Mouse (Mus musculus): ENCODE measurements around the gene Filip1.

Filip1 gene

DNA sequence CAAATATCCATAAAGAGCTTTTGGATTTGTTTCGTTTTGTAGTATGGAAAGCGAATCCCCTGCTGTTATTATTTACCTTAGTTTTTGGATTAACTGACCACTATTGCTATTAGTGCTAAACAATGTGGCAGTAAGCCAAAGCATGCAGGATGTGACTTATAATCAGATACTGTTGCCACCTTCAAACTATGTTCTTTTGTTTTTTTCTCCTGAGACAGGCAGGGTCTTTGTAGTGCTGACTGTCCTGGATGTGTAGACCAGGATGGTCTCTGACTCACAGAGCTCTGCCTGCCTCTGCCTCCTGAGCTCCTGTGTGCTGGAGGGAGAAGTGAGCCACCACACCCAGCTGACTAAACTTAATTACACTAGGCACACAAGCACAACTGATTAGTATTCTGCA is 33.4 kb downstream of the Filip1 start:
- no peak for DNase-seq

DNA sequence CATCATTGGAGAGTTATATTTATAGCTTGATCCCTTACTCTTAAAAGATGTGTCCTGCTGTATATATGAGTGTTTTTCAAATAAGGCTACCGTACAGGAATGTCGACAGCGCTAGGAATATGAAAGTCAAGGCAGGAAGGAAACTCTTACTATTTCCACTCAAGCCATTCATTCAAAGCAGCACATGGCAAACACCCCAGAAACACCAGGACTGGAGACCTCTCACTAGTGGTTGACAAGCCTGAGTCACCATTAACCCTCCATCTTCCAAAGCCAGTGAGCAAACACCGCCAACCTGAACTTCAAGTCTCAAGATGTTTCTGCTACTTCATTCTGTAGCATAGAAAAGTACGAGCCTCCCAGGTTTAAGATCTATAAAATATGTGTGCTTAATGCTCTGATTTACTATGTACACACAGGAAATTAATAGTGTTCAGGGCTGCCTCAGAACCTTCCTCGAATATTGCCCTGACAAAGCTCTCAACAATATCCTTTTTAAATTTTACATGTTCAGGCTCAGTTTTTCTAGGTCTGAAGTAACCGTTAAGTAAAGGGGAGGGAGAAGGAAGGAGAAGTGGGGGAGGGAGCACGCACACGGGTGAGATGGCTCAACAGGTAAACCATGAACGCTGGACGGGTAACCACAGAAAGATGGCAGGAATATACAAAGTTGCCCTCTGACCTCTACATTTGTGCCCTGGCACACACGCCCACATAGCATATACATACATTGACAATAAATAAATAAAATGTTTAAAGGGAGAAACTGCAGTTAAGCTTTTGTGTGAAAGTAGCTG is 34.2 kb downstream of the Filip1 start:
- DNase-seq = peak in 1 of 2 experiments; percentile 51

DNA sequence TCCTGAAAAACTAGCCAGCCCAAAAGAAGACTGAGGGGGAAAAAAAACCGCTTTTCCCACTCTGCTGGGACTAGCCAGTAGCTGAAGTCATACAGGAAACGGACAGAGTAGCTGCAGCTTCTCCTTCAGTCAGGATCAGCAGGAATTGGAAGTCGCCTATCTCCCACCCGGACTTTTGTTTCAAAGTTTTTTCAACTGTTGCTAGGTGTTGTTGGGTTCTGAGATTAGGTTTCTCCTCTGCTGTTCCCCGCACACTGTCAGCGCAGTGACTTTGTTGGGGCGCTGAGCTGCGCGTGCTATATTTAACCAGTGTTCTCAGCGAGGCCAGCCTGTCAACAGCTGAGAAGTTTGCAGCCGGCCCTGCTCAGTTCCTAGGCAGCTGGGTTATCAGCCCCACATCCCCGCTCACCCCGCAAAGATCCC is 35.1 kb downstream of the Filip1 start:
- DNase-seq = peak; percentile 69 to 74

DNA sequence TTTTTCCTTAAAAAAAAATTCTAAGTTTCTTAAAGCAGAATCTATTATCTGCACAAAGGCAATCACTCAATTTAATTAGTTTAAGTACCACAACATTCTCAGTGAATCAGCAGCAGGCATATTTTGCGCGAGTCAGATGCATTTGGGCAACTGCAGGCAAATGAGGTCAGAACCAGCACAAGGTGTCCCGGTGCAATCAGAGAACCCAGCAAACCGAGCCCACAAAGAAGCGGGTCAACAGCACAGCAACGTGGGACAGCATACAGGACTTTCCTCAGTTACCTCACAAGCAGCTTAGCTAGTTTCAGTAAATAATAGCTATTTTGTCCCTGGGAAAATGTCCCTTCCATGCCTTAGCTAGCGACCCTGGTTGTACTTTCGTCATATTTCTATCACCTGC is 35.9 kb downstream of the Filip1 start:
- no peak for DNase-seq

DNA sequence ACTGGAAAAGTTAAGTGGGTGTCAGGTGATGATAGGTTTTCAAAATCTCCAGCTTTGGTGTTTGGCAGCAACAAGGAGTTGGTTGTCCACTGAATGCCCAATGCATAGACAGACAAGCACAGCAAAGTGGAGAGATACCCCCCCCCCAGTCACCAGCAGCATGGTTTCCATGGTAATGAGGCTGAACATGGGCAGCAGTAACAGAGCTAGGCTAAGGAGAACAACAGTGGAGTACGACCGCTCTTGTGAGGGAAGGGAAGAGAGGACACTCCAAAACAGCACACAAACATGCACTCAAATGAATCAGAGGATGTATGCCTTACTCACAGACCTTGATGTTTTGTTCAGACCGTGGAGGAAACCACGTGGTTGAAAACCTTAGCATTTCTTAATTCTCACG is 37.5 kb downstream of the Filip1 start:
- DNase-seq = no peak

DNA sequence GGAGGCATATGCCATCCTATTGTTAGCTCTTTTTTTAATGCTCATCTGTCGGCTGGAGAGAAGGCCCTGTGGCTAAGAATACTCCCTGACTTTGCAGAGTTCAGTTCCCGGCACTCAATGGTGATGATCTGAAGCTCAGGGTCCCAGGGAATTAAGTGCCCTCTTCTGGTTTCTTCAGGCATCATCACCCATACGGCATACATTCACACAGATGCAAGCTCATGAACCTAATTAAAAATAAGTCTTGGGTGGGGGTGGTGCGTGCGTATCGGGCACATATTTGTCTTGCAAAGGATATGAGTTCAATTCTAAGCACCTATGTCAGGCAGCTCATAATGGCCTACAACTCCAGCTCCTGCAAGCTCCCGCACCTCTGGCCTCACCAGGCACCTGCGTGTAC is 39.1 kb downstream of the Filip1 start:
- no peak for DNase-seq

DNA sequence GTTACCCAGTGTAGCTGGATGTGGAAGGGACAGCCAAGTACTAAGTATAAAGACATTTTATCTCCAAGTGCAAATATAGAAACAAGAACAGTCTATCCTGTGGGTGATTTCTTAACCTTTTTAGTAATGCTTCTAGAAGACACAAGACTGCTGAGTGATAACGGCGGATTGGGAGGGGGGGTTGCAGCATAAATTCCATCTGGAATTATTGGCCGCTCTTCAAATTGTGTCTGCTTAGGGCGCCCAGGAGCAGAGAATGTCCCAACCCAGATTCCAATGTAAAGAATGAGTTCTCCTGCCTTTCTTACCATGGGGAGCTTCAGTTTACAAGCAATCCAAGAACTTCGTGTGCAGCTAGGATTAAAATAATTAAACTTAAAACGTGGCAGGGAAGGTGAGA is 39.9 kb downstream of the Filip1 start:
- no peak for DNase-seq

DNA sequence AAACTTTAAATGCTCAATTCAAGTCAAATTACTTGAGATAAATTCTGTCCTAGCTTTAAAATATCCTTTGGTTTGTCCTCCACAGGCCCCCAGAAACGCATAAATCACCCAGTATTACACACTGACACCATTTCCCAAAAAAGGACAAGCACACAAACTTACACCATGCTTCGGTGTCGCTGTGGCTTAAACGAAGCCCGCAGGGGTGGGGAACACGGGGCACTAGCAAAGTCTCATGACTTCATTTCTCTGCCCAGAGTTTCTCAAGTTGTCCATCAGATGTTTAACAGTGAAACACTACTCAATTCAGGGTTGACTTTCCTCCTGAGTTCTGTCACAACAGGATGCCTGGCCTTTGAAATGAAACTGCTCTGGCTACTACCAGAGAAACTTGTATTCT is 41.0 kb downstream of the Filip1 start:
- no peak for DNase-seq

DNA sequence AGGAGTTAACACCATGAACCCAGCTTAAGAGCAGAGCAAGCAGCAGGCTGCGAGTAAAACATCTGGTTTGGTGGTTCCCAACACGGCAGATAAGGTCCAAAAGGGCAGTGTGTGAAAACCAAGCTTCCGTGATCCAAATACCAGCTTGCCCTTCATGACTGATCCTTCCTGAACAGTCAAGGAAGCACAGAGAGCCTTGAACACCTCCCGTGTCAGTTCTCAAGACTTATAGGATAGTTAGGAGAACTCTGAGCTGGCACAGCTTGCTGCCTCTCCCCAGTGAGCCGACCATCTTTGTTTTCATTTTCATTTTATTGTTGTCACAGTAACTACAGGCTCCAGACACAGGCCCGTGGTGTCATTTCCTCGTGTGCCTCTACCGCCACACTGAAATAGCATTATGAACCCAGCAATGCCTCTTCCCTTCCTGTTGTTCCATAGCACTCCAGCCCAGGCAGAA is 42.0 kb downstream of the Filip1 start:
- DNase-seq = peak; percentile 35 to 36

DNA sequence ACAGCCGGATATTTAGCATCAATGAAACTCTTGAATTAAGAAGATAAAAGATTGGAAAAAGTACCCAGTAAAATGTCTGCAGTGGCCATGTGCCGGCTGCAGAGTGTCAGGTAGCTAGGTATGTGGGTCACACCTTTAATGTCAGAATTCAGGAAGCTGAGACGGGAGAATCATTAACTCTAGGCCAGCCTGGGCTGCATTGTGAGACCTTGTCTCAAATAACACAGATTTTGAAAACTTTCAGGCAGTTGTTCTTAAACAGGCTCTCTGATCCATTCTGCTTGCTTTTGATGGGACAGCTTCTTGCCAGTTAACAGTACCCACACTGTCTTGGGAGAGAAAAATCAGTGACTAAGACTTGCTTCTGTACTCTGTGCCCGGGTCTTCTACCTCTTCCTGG is 43.1 kb downstream of the Filip1 start:
- DNase-seq = no peak

DNA sequence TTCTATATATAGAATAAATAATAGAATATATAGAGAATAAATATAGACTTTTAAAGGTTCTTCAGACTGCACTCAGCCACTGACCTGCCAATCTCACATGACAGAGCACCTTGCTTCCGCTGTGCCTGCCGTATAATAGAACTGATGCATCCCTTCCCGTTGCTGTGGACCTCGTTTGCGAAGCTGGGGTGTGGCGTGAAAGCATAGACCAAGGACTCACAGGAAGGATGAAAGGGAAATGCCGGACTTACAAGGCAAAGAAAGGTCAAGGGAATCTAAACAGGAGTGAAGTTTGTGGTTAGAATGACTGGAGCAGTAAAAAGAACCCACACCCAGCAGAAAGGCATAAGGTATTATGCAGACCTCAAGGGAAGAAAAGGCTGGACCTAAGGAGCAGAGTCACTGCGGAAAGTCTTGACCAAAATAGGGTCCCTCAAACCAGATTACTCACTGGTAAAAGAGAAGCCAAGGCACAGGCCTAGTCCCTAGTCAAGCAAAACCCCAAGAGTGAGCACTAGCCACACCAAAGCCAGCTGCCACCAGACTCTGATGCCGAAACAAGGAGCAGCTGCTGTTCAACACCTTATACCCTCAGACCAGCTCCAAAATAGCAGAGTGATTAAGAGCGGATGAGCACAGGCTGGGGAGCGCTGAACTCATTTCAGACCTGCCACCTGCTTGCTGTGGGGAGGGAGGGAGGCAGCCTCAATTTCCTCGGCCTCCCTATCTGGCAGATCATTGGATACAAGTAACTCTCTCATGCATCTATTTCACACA is 45.8 kb downstream of the Filip1 start:
- no peak for DNase-seq

DNA sequence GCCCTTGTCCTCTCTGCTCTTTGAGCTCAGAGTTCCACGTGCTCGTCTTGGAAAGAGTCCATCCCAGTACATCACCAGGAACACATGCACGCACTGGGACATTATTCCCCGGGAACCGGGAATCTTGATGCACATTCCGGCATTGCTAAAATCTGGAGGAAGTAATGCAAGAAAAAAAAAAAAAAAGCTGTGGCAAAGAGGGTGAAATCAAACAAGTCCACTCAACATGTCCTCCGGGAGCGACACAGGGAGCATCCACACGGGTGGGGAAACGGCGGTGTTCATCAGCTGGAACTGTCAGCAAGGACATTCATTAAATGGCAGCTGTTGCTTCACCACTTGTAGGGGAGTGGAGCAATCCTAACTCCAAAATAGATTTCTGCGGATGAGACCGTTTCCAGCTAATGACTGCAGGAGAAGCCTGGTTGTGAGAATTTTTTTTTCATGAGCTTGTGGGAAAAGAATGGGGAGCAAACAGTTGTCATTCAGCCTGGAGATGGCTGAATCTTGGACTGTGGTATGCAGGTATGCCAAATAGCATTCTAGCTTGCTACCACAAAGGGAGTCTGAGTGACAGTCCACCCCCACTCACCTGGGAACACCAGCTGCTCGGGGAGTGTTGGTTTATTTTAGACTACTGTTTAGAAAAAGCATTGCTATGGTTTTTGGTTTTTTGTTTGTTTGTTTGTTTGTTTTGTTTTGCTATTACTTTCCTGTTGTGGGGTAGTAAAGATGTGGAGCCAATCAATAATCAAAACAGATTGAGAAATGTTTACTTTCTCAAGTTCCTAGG is 46.9 kb downstream of the Filip1 start:
- peak; percentile 47 to 57 for DNase-seq

DNA sequence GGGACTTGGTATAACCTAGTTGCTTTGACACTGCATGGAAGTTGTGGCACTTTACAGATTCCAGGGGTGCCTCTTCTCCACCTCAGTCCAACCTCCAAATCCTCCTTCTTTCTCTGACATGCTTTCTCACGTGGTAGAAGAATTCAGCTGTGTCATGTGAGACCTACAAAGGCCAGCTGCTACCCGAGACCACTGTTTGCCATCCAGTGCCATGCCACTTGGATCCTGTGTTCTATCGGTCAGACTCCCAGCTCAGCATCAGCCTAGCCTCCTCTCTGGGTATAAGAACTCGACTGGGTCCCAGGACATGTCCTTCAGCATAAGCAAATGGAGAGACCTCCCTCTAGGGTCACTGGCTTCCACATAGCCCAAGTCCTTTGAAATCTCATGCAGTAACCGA is 47.6 kb downstream of the Filip1 start:
- no peak for DNase-seq

DNA sequence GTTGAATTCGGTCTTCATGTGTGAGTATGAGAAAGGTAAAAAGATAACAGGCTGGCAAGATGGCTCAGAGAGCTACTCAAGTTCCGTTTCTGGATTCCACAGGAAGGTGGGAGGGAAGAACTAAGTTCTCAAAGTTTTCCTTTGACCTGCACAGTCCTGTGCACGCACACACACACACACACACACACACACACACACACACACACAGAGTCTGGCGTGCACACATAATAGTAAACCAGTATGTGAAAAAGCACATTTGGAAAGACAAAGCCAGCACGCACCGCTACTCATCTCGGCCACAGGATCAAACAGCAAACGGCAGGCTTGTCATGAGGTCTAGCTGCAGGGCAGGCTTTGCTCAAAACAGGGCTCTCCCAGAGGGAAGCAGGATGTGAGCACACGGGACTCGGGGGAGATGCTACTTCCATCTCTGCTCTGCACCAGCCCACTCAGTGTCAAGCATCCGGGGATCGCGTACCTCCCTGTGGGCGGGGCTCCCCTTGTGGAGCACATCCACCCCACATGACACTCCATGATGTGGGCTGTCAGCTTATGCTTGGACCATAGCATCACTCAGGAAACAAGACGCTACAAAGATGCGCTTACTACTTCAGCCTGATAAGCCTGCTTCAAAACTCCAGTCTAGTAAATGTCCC is 50.9 kb downstream of the Filip1 start:
- DNase-seq = peak; percentile 68 to 82

DNA sequence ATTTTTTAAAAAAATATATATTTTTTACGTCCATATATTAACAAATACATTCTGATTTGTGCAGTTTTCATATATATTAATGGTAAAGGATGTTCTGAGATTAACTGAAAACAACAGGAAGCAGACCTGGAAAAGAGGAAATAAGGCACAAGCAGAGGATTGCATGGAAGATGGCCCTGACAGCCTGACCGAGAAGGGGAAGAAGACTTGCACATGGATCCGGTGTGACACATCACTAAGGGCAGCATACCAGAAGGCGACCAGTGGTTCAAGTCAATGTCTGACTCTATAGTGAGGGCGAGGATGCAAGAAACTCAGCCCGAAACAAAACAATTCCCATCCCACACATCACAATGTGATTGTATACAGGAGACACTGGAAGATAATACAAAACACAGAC is 52.2 kb downstream of the Filip1 start:
- no peak for DNase-seq

DNA sequence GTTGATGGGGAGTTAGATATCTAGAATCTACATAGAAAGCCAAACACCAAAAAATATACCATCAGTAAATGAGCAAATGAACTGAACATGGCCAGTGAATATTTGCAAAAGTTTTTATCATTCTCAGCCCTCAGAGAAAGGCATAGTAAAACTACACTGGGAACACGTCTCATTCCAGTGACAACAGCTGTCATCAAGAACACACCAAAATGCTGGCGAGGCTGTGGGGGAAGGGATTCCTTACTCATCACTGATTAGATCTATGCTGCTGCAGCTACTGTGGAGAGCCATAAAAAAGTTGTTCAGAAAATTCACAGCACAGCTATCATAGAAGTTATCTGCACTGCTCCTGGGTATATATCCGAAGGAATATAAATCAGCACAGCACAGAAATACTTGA is 54.3 kb downstream of the Filip1 start:
- DNase-seq = no peak

DNA sequence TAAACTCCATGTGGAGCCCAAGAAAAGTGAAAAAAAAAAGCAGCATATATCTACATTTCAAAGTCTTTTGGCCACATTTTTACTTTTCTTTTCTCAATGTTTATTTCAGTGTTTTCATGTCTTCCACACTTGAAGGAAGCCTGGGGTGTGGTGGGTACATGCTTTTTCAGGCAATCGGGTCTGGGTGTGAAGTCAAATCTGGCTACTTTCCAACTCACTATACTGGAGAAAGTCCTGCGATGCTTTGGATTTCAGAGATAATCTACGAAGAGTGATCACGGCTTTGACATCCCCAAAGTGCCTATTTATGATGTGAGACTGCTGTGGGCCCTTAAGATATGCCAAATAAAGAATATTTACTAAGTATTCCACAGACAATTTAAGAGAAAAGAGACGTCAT is 57.7 kb downstream of the Filip1 start:
- DNase-seq = no peak

DNA sequence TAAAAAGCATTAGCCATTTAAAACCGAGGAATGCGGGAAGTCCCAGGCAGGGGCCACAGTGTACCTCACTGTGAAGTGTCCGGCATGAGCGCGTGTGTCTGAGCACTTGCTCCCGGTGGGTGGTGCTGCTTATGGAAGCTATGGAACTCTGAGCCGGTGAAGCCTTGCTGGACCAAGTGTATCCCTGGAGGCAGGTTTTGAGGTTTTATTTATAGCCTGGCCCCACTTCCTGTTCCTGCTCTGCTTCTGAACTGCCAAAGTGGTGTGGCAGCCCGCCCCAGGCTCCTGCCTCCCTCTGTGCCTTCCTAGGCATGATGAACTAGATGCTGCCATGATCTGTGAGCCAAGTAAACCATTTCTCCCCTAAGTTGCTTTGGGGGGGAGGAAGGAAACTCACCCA is 60.7 kb downstream of the Filip1 start:
- DNase-seq = no peak

DNA sequence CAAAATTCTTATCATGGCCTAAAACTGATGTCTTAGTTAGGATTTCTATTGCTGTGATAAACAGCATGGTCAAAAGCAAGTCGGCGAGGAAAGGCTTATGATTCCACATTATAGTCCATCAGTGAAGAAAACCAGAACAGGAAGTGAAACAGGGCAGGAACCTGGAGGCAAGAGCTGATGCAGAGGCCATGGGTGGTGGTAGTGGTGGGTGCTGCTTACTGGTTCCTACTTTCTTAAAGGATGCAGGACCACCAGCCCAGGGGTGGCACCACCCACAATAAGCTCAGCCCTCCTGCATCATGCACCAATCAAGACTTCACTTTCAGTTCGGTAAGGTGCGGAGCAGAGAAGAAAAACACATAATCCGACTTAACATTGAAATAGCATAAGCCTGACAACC is 61.3 kb downstream of the Filip1 start:
- DNase-seq = no peak

DNA sequence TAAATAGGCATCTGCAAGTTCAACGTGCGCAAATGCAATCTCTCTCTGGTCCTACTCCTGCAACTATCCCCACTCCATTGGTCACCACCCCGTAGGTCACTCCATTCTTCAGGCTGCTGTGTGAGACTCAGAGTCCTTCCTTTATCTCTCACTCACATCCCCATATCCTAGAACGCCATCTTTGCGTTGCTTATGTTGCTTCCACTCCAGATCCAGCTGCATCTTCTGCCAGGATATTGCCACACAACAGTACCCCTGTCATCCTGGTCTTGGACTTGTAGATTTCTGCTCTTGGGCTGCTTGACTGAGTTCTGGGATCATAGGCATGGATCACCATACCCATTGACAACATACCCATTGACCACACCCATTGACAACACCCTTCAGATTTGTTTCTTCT is 62.0 kb downstream of the Filip1 start:
- DNase-seq = no peak

DNA sequence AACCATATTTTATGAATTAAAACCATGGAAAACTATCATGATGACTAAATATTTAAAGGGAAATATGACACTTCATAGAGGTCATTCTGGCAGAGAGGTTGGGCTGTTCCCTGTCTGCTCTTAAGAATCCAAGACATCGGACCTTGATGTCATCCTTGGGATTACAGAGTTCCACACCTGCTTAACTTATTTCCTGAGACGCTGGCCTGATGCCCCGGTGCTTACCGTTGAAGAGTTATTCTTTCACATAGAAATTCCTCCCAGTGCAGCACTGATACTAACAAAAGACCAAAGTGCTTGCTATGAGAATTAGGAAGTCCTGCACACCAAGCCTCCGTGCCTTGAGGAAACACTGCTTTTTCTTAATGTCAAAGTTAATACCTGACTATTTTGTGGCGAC is 62.6 kb downstream of the Filip1 start:
- DNase-seq = no peak

DNA sequence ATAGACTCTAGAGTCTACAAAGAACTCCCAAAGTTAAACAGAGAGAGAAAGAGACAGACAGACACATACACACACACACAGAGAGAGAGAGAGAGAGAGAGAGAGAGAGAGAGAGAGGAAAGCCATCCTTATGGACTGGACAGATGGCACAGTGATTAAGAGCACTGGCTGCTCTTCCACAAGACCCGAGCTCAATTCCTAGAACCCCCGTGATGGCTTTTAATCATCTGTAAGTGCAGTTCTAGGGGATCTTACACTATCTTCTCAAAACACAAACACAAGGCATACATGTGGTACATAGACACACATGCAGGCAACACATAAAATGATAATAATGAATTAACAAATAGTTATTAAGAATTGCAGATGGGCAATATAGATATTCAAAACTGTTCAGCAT is 64.3 kb downstream of the Filip1 start:
- DNase-seq = no peak

DNA sequence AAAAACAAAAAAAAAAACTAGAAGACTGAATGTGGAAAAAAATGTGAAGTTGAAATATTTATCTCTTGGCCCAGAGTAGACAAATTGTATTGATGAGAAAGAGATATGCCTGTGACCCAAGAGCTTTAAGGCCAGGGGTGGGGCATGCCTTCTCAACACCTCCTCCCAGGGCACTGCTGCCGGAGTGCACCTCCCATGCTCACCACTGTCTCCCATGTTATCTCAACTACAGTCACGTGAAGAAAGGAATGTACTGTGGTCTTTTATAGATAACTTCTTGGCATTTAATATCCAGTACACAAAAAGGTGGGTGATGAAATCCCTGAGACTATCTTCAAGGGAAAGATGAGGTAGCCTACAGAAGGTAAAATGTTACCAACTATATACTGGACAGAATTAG is 64.7 kb downstream of the Filip1 start:
- no peak for DNase-seq
